Mouse (Mus musculus) macrophage (primary cell): ENCODE data around the gene Nr2f1. TPM values are rescaled to one million over a fixed set of nuclear protein-coding genes. Genes with fewer than 3 reads are reported as not detected.
"Not testable (repeated sequence)": the region's sequence is repeated elsewhere in the genome, so short reads cannot be mapped to it uniquely, and the experiment has no call there.

Source experiments
- H3K27ac ChIP-seq: fragments of 350-480 bp; formaldehyde crosslinking; 2 replicates; pipeline ENCODE4 v1.9.0; 2021
- H3K36me3 ChIP-seq: fragments of 350-480 bp; formaldehyde crosslinking; 2 replicates; pipeline ENCODE4 v1.9.0; 2021; ENCODE audit errors: inconsistent target
- H3K4me3 ChIP-seq: fragments of 350-480 bp; formaldehyde crosslinking; 2 replicates; pipeline ENCODE4 v1.9.0; 2021; ENCODE audit errors: inconsistent target
- H3K79me2 ChIP-seq: fragments of 350-480 bp; formaldehyde crosslinking; 2 replicates; pipeline ENCODE4 v1.9.0; 2021; ENCODE audit errors: inconsistent target
- WGBS: methylation state at CpG from one replicate; pipeline ENCODE4 v1.1.7; 2026; ENCODE audit warnings: inconsistent platforms; ENCODE audit not compliant: missing documents; 5-methylcytosine and 5-hydroxymethylcytosine counted together
- polyA plus RNA-seq: library from polyadenylated mRNA; stranded (reverse); fragments of 250-400 nt; gene quantifications from 3 replicates; pipeline ENCODE4 v1.2.4, GENCODE M21; 2018; ENCODE audit warnings: inconsistent platforms
- total RNA-seq, 78 experiments: library from RNA; depleted of rRNA; stranded (reverse); fragments of 250-400 nt; gene quantifications; 1 replicate in 9 of 78; 2 replicates in 24 of 78; 3 replicates in 43 of 78; 4 replicates in 2 of 78; pipeline ENCODE4 v1.2.4; 2018; ENCODE audit warnings: inconsistent platforms in 56 of 78

Nr2f1 gene
- 1 to 10 TPM in 1 of 26 experiments, not detected in 25; 1.6 TPM for total RNA-seq (2018; cell fraction: chromatin; rRNA removed)
- not detected for total RNA-seq (2018; cell fraction: cytosol; rRNA removed)
- not detected for total RNA-seq (2018; cell fraction: nucleus; rRNA removed)
- polyA plus RNA-seq, result not detected in 3 replicates

- Histone ChIP-seq H3K79me2 (no peaks in the 10 kb centered on the region), H3K27ac (no peak within 1 kb of the TSS), H3K36me3 (no peaks in the 10 kb centered on the region), H3K4me3 (no peak within 1 kb of the TSS)
- WGBS, result 2% methylated on average over 10 of the region's 14 CpGs
Observed at GRCm38 (mm10) chr13:78199642-78200160, at the start of gene Nr2f1. TSS of gene Nr2f1 (minus strand) at chr13:78199757.

GRCm38 (mm10) chr13:78221680-78222079 lies 22.1 kb upstream of the Nr2f1 start:
- Histone ChIP-seq H3K4me3 (no peak overlapping the region), H3K79me2 (no peaks in the 10 kb centered on the region), H3K36me3 (no peaks in the 10 kb centered on the region), H3K27ac (no peak overlapping the region)
- WGBS, result 90% methylated on average over 3 of the region's 3 CpGs

- H3K79me2 ChIP-seq, H3K4me3 ChIP-seq, H3K27ac ChIP-seq, H3K36me3 ChIP-seq: not testable (repeated sequence)
- 93% methylated on average over 5 of the region's 6 CpGs for WGBS
Observed at GRCm38 (mm10) chr13:78220238-78220637, 20.7 kb upstream of the Nr2f1 start.

- Histone ChIP-seq H3K27ac (no peak overlapping the region), H3K4me3 (no peak overlapping the region), H3K36me3 (no peaks in the 10 kb centered on the region), H3K79me2 (no peaks in the 10 kb centered on the region)
- 73% methylated on average over 2 of the region's 2 CpGs for WGBS
Observed at GRCm38 (mm10) chr13:78215223-78215622, 15.7 kb upstream of the Nr2f1 start.

- WGBS, result 80% methylated on average over 2 of the region's 2 CpGs
- Histone ChIP-seq H3K4me3 (no peak overlapping the region), H3K27ac (no peak overlapping the region), H3K36me3 (no peaks in the 10 kb centered on the region), H3K79me2 (no peaks in the 10 kb centered on the region)
Observed at GRCm38 (mm10) chr13:78213155-78213554, 13.6 kb upstream of the Nr2f1 start.

- H3K4me3 ChIP-seq, result no peak overlapping the region
- 23% methylated on average over 15 of the region's 15 CpGs for WGBS
- no peak overlapping the region for H3K27ac ChIP-seq
- H3K79me2 ChIP-seq, result no peaks in the 10 kb centered on the region
- no peaks in the 10 kb centered on the region for H3K36me3 ChIP-seq
Observed at GRCm38 (mm10) chr13:78212111-78212510, 12.6 kb upstream of the Nr2f1 start.

GRCm38 (mm10) chr13:78211231-78212010 lies 11.9 kb upstream of the Nr2f1 start:
- Histone ChIP-seq H3K27ac (no peak overlapping the region), H3K4me3 (no peak overlapping the region), H3K79me2 (no peaks in the 10 kb centered on the region), H3K36me3 (no peaks in the 10 kb centered on the region)
- 20% methylated on average over 14 of the region's 14 CpGs for WGBS

GRCm38 (mm10) chr13:78210748-78211089 lies 11.2 kb upstream of the Nr2f1 start:
- no peaks in the 10 kb centered on the region for H3K36me3 ChIP-seq
- 8% methylated on average over 13 of the region's 13 CpGs for WGBS
- no peak overlapping the region for H3K4me3 ChIP-seq
- H3K79me2 ChIP-seq, result no peaks in the 10 kb centered on the region
- H3K27ac ChIP-seq, result no peak overlapping the region

- H3K36me3 ChIP-seq, result no peaks in the 10 kb centered on the region
- H3K79me2 ChIP-seq, result no peaks in the 10 kb centered on the region
- WGBS, result 2% methylated on average over 38 of the region's 38 CpGs
- H3K4me3 ChIP-seq, result no peak overlapping the region
- no peak overlapping the region for H3K27ac ChIP-seq
Observed at GRCm38 (mm10) chr13:78210029-78210747, 10.6 kb upstream of the Nr2f1 start.

GRCm38 (mm10) chr13:78209611-78210028 lies 10.1 kb upstream of the Nr2f1 start:
- Histone ChIP-seq H3K27ac (no peak overlapping the region), H3K79me2 (no peaks in the 10 kb centered on the region), H3K36me3 (no peaks in the 10 kb centered on the region), H3K4me3 (no peak overlapping the region)
- 4% methylated on average over 12 of the region's 12 CpGs for WGBS

GRCm38 (mm10) chr13:78208689-78209410 lies 9.3 kb upstream of the Nr2f1 start:
- H3K4me3 ChIP-seq, result no peak overlapping the region
- H3K36me3 ChIP-seq, result no peaks in the 10 kb centered on the region
- 10% methylated on average over 14 of the region's 14 CpGs for WGBS
- no peak overlapping the region for H3K27ac ChIP-seq
- H3K79me2 ChIP-seq, result no peaks in the 10 kb centered on the region

GRCm38 (mm10) chr13:78207796-78208645 lies 8.5 kb upstream of the Nr2f1 start:
- Histone ChIP-seq H3K27ac (no peak overlapping the region), H3K36me3 (no peaks in the 10 kb centered on the region), H3K79me2 (no peaks in the 10 kb centered on the region), H3K4me3 (no peak overlapping the region)
- WGBS, result 5% methylated on average over 12 of the region's 12 CpGs

GRCm38 (mm10) chr13:78206891-78207430 lies 7.4 kb upstream of the Nr2f1 start:
- no peak overlapping the region for H3K4me3 ChIP-seq
- H3K79me2 ChIP-seq, result no peaks in the 10 kb centered on the region
- H3K27ac ChIP-seq, result no peak overlapping the region
- 38% methylated on average over 7 of the region's 7 CpGs for WGBS
- H3K36me3 ChIP-seq, result no peaks in the 10 kb centered on the region

GRCm38 (mm10) chr13:78205426-78205825 lies 5.9 kb upstream of the Nr2f1 start:
- Histone ChIP-seq H3K36me3 (no peaks in the 10 kb centered on the region), H3K4me3 (no peak overlapping the region), H3K79me2 (no peaks in the 10 kb centered on the region), H3K27ac (no peak overlapping the region)
